Mouse (Mus musculus): ENCODE results near the gene Krt15. TPM values are rescaled to one million over a fixed set of nuclear protein-coding genes. Genes with fewer than 3 reads are reported as not detected.

Krt15 gene
- polyA plus RNA-seq, 1 experiment from 2014 or later = 0.60 TPM

- Histone ChIP-seq H3K4me2 (replicated peaks) (no peak overlapping the region), H3K4me1 (no peaks in the 10 kb centered on the region), H3K27ac (replicated peaks) (no peak overlapping the region), H3K36me3 (no peaks in the 10 kb centered on the region), H3K9ac (replicated peaks) (no peak overlapping the region), H3K9me3 (no peaks in the 10 kb centered on the region), H3K4me3 (no peak overlapping the region), H3K27me3 (no peaks in the 10 kb centered on the region)
- WGBS = 91% methylated on average over 5 of the region's 5 CpGs
- no peak for ATAC-seq (replicated peaks)
These were observed 15.4 kb downstream of the Krt15 start for GRCm38 (mm10) chr11:100120331-100120730.

- WGBS = 92% methylated on average over 2 of the region's 2 CpGs
- no peak for ATAC-seq (replicated peaks)
- Histone ChIP-seq H3K36me3 (no peaks in the 10 kb centered on the region), H3K27me3 (no peaks in the 10 kb centered on the region), H3K4me3 (no peak overlapping the region), H3K27ac (replicated peaks) (no peak overlapping the region), H3K9me3 (no peaks in the 10 kb centered on the region), H3K9ac (replicated peaks) (no peak overlapping the region), H3K4me2 (replicated peaks) (no peak overlapping the region), H3K4me1 (no peaks in the 10 kb centered on the region)
These were observed 22.0 kb downstream of the Krt15 start for GRCm38 (mm10) chr11:100113742-100114029.

GRCm38 (mm10) chr11:100112935-100113741, 22.6 kb downstream of the Krt15 start:
- H3K4me1 ChIP-seq = no peaks in the 10 kb centered on the region
- no peak overlapping the region for H3K4me3 ChIP-seq
- H3K4me2 ChIP-seq (replicated peaks) = no peak overlapping the region
- no peak overlapping the region for H3K27ac ChIP-seq (replicated peaks)
- H3K9ac ChIP-seq (replicated peaks) = no peak overlapping the region
- H3K27me3 ChIP-seq = no peaks in the 10 kb centered on the region
- no peaks in the 10 kb centered on the region for H3K36me3 ChIP-seq
- no peaks in the 10 kb centered on the region for H3K9me3 ChIP-seq
- ATAC-seq (replicated peaks) = no peak
- 92% methylated on average over 11 of the region's 11 CpGs for WGBS

GRCm38 (mm10) chr11:100105576-100106122, 30.1 kb downstream of the Krt15 start, which contains the start of gene Krt36:
Gene Krt36 (minus strand): TSS chr11:100105626.
- ATAC-seq (replicated peaks) = no peak
- 87% methylated on average over 6 of the region's 6 CpGs for WGBS

GRCm38 (mm10) chr11:100102693-100103429, 32.9 kb downstream of the Krt15 start:
- Histone ChIP-seq H3K4me3 (no peak overlapping the region), H3K27me3 (no peaks in the 10 kb centered on the region), H3K4me1 (no peaks in the 10 kb centered on the region), H3K36me3 (no peaks in the 10 kb centered on the region), H3K4me2 (replicated peaks) (no peak overlapping the region), H3K9me3 (no peaks in the 10 kb centered on the region), H3K9ac (replicated peaks) (no peak overlapping the region), H3K27ac (replicated peaks) (no peak overlapping the region)
- 69% methylated on average over 15 of the region's 15 CpGs for WGBS
- ATAC-seq (replicated peaks) = no peak

More at GRCm38 (mm10) chr11:100105576-100106122, 30.1 kb downstream of the Krt15 start, which contains the start of gene Krt36:
- H3K4me3 ChIP-seq = no peak within 1 kb of the TSS
- H3K27me3 ChIP-seq = no peaks in the 10 kb centered on the region
- H3K36me3 ChIP-seq = no peaks in the 10 kb centered on the region
- no peak within 1 kb of the TSS for H3K4me2 ChIP-seq (replicated peaks)
- H3K9ac ChIP-seq (replicated peaks) = no peak within 1 kb of the TSS
- H3K27ac ChIP-seq (replicated peaks) = no peak within 1 kb of the TSS
- H3K9me3 ChIP-seq = no peaks in the 10 kb centered on the region
- no peaks in the 10 kb centered on the region for H3K4me1 ChIP-seq

GRCm38 (mm10) chr11:100100391-100100790, 35.3 kb downstream of the Krt15 start:
- H3K9me3 ChIP-seq = no peaks in the 10 kb centered on the region
- 86% methylated on average over 4 of the region's 4 CpGs for WGBS
- no peak overlapping the region for H3K27ac ChIP-seq (replicated peaks)
- H3K4me2 ChIP-seq (replicated peaks) = no peak overlapping the region
- no peak for ATAC-seq (replicated peaks)
- no peaks in the 10 kb centered on the region for H3K36me3 ChIP-seq
- no peak overlapping the region for H3K4me3 ChIP-seq
- H3K4me1 ChIP-seq = no peaks in the 10 kb centered on the region
- no peaks in the 10 kb centered on the region for H3K27me3 ChIP-seq
- H3K9ac ChIP-seq (replicated peaks) = no peak overlapping the region

- Histone ChIP-seq H3K36me3 (no peaks in the 10 kb centered on the region), H3K4me1 (no peaks in the 10 kb centered on the region), H3K9ac (replicated peaks) (no peak overlapping the region), H3K27ac (replicated peaks) (no peak overlapping the region), H3K9me3 (no peaks in the 10 kb centered on the region), H3K27me3 (no peaks in the 10 kb centered on the region), H3K4me3 (no peak overlapping the region), H3K4me2 (replicated peaks) (no peak overlapping the region)
- WGBS = 86% methylated on average over 9 of the region's 9 CpGs
- ATAC-seq (replicated peaks) = no peak
These were observed 37.9 kb downstream of the Krt15 start for GRCm38 (mm10) chr11:100097819-100098218.

- ATAC-seq (replicated peaks) = no peak
- H3K4me1 ChIP-seq = no peaks in the 10 kb centered on the region
- H3K27ac ChIP-seq (replicated peaks) = no peak within 1 kb of the TSS
- no peaks in the 10 kb centered on the region for H3K27me3 ChIP-seq
- H3K9me3 ChIP-seq = no peaks in the 10 kb centered on the region
- no peak within 1 kb of the TSS for H3K4me3 ChIP-seq
- no peak within 1 kb of the TSS for H3K9ac ChIP-seq (replicated peaks)
- no peaks in the 10 kb centered on the region for H3K36me3 ChIP-seq
- H3K4me2 ChIP-seq (replicated peaks) = no peak within 1 kb of the TSS
- WGBS = 45% methylated on average over 9 of the region's 9 CpGs
These were observed 39.6 kb downstream of the Krt15 start, which contains the start of gene Krt35 for GRCm38 (mm10) chr11:100096141-100096540. Gene Krt35 (minus strand): TSS chr11:100096241.

GRCm38 (mm10) chr11:100088378-100089025, 47.2 kb downstream of the Krt15 start:
- H3K36me3 ChIP-seq = no peaks in the 10 kb centered on the region
- 70% methylated on average over 7 of the region's 7 CpGs for WGBS
- H3K9me3 ChIP-seq = no peaks in the 10 kb centered on the region
- no peaks in the 10 kb centered on the region for H3K27me3 ChIP-seq
- H3K4me3 ChIP-seq = no peak overlapping the region
- no peaks in the 10 kb centered on the region for H3K4me1 ChIP-seq
- no peak overlapping the region for H3K4me2 ChIP-seq (replicated peaks)
- ATAC-seq (replicated peaks) = no peak
- no peak overlapping the region for H3K27ac ChIP-seq (replicated peaks)
- H3K9ac ChIP-seq (replicated peaks) = no peak overlapping the region

GRCm38 (mm10) chr11:100087861-100088260, 47.9 kb downstream of the Krt15 start, which contains the start of gene Krt32:
Gene Krt32 (minus strand): TSS chr11:100088226.
- no peak within 1 kb of the TSS for H3K4me3 ChIP-seq
- H3K36me3 ChIP-seq = no peaks in the 10 kb centered on the region
- H3K27ac ChIP-seq (replicated peaks) = no peak within 1 kb of the TSS
- H3K4me2 ChIP-seq (replicated peaks) = no peak within 1 kb of the TSS
- H3K9me3 ChIP-seq = no peaks in the 10 kb centered on the region
- WGBS = 89% methylated on average over 10 of the region's 10 CpGs
- H3K27me3 ChIP-seq = no peaks in the 10 kb centered on the region
- ATAC-seq (replicated peaks) = no peak
- H3K4me1 ChIP-seq = no peaks in the 10 kb centered on the region
- H3K9ac ChIP-seq (replicated peaks) = no peak within 1 kb of the TSS
